Mouse (Mus musculus): ENCODE measurements at regions not wholly inside any gene's neighbourhood (a gene's known extent, or its start where the extent isn't known, plus 50 kb on each side); places are given as distances from the start of the nearest gene placed in this dataset.

DNA sequence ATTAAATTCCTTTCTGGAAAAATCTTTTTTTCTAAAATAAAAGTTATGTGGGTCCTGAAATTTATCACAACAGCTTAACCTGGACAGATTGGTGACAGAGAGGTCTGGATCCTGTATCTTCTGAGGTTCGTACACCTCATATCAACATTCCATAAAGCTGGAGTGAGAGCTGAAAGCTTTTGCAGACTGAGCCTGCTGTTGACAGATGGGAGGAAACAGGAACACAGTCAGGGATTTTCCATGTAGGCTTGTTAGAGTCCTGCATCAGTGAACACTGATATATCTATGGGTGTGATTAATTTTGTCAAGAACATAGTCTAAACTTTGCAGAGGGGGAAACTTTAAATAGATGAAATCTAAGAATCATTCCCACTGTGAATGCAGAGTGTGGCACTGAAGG, 54.4 kb upstream of the Gbe1 start:
- no peak for TF ChIP-seq EP300 (IDR thresholded peaks at IDR 0.05; ENCODE audit: insufficient read depth, low read depth, low read length)
- no peak for TF ChIP-seq CTCF (IDR thresholded peaks at IDR 0.05; ENCODE audit: low read depth, low read length)
- no peak for TF ChIP-seq POLR2A (IDR thresholded peaks at IDR 0.05; ENCODE audit: insufficient read depth, low read length)

Data from ES-Bruce4 (cell line).